Mouse (Mus musculus): ENCODE measurements around the gene Spred1. TPM values are rescaled to one million over a fixed set of nuclear protein-coding genes. Genes with fewer than 3 reads are reported as not detected.
A peak's percentile ranks its signal among the peaks of the same experiment; 100 is the strongest.

Gene Spred1
- 22.7 and 23.4 TPM in 2 replicates for polyA plus RNA-seq (2014; fragmentation: Nextera tagmentation; extraction: Ambion mirVana)

DNA sequence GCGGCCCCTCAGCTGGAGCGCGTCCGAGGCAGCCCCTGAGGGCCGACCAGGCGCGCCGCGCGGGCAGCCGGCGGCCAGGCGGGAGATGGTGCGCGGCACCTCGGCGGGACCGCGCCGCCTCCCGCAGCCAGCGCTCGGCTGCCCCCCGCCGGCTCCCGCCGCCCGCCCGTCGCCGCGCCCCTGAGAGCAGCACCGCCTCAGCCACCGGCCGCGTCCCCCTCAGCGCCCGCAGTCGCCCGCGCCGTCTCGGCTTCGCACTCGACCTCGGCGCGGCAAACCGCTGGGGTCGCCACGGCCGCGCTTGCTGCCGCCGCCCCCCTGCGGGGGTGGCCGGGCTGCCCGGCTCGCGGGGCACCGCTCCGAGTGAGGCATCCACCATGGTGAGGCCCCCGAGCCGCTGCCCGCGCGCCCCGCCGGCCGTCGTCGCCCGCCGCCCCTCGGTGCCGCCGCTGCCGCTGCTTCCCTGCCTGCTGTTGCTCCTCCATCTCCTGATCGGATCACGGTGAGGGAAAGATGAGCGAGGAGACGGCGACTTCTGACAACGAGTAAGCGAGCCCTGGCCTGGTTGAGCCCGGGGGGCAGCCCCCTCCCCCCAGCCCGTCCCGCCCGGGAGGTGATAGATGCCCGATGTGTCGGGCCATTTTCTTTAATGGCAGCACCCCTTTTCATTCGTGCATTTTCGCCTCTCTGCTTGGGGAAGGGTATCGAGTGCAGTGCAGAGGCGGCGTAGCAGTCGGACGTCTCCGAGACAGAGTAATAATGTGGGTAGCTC, at the start of gene Spred1:
Gene Spred1 (plus strand): TSS at position 163 of the 772 bp plus-strand sequence.
- peak within 1 kb of the TSS; percentile 85 for H3K4me2 ChIP-seq (replicated peaks)
- H3K27ac ChIP-seq: peak within 1 kb of the TSS; percentile 97
- no peaks in the 10 kb centered on the region for H3K9me3 ChIP-seq (ENCODE audit: control insufficient read depth, low read length)
- no peaks in the 10 kb centered on the region for H3K27me3 ChIP-seq (ENCODE audit: control insufficient read depth, insufficient read depth, low read length)
- no peaks in the 10 kb centered on the region for H3K36me3 ChIP-seq (replicated peaks; ENCODE audit: control insufficient read depth, insufficient read depth)
- DNase-seq (ENCODE audit: low spot score) (peak; percentile 48), ATAC-seq (ENCODE audit: low FRiP score) (peak; percentile 1; the same call in 1 of the 2 replicates)
- peaks cover 22% of the 10 kb centered on the region for H3K4me1 ChIP-seq (replicated peaks; ENCODE audit: control insufficient read depth, insufficient read depth, low read length)
- WGBS: under 1% methylated on average over 79 of the region's 99 CpGs
- peak within 1 kb of the TSS; percentile 72 for H3K4me3 ChIP-seq (replicated peaks; ENCODE audit: low read length)
- H3K9ac ChIP-seq: peak within 1 kb of the TSS; percentile 84

- no peak overlapping the region for H3K4me3 ChIP-seq (replicated peaks; ENCODE audit: low read length)
- no peak for ATAC-seq (ENCODE audit: low FRiP score)
- H3K27me3 ChIP-seq (ENCODE audit: control insufficient read depth, insufficient read depth, low read length): no peaks in the 10 kb centered on the region
- WGBS: 91% methylated on average over 3 of the region's 3 CpGs
- DNase-seq (ENCODE audit: low spot score): no peak
- no peaks in the 10 kb centered on the region for H3K4me1 ChIP-seq (replicated peaks; ENCODE audit: control insufficient read depth, insufficient read depth, low read length)
- no peak overlapping the region for H3K27ac ChIP-seq
- no peak overlapping the region for H3K9ac ChIP-seq
- no peaks in the 10 kb centered on the region for H3K36me3 ChIP-seq (replicated peaks; ENCODE audit: control insufficient read depth, insufficient read depth)
- H3K4me2 ChIP-seq (replicated peaks): no peak overlapping the region
- no peaks in the 10 kb centered on the region for H3K9me3 ChIP-seq (ENCODE audit: control insufficient read depth, low read length)
These were observed 49.6 kb upstream of the Spred1 start for GRCm38 (mm10) chr2:117071596-117071995.

DNA sequence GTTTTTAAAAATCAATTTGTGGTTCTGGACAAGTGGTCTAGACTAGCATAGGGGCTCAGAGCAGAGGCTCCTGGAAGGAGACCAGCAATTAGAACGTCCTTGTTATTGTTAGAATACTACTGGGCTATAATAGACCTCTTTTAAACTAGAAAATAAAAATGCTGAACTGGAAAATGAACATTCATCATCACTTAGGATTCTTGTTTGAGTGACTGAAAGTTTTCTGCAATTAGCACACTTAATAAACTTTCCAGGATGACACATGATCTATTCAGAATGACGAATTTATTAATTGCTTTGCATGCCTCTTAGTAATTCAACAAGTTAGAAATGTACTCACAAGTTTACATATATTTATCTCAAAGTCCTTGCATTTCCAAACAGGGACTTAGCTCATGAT, 42.5 kb upstream of the Spred1 start:
- Histone ChIP-seq H3K27ac (no peak overlapping the region), H3K27me3 (ENCODE audit: control insufficient read depth, insufficient read depth, low read length) (no peaks in the 10 kb centered on the region), H3K4me2 (replicated peaks) (no peak overlapping the region), H3K9ac (no peak overlapping the region), H3K4me1 (replicated peaks; ENCODE audit: control insufficient read depth, insufficient read depth, low read length) (no peaks in the 10 kb centered on the region), H3K4me3 (replicated peaks; ENCODE audit: low read length) (no peak overlapping the region), H3K9me3 (ENCODE audit: control insufficient read depth, low read length) (no peaks in the 10 kb centered on the region), H3K36me3 (replicated peaks; ENCODE audit: control insufficient read depth, insufficient read depth) (no peaks in the 10 kb centered on the region)
- WGBS: 87% methylated on average over 2 of the region's 2 CpGs
- DNase-seq (ENCODE audit: low spot score) (no peak), ATAC-seq (ENCODE audit: low FRiP score) (no peak)

DNA sequence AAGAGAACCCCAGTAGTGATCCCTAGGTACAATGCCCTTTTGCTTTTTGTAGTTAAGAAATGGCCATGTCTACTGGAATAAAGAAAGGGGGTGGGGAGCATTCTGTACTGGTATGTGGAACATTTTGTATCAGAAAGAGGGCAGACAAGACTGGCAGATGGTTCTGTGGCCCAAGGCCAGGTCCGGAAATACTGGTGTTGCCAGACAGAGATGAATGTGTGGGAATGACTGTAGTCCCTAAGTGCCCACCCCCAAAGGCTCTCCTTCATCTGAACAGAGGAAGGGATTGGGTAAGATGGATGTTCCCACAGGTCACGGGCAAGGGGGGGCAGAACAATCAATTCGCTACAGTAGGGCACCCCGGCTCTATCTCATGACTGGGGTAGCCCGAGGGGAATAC, 41.6 kb upstream of the Spred1 start:
- H3K27me3 ChIP-seq (ENCODE audit: control insufficient read depth, insufficient read depth, low read length): no peaks in the 10 kb centered on the region
- H3K4me3 ChIP-seq (replicated peaks; ENCODE audit: low read length): no peak overlapping the region
- no peak overlapping the region for H3K27ac ChIP-seq
- no peak overlapping the region for H3K4me2 ChIP-seq (replicated peaks)
- no peaks in the 10 kb centered on the region for H3K4me1 ChIP-seq (replicated peaks; ENCODE audit: control insufficient read depth, insufficient read depth, low read length)
- DNase-seq (ENCODE audit: low spot score) (no peak), ATAC-seq (ENCODE audit: low FRiP score) (no peak)
- no peaks in the 10 kb centered on the region for H3K9me3 ChIP-seq (ENCODE audit: control insufficient read depth, low read length)
- no peak overlapping the region for H3K9ac ChIP-seq
- no peaks in the 10 kb centered on the region for H3K36me3 ChIP-seq (replicated peaks; ENCODE audit: control insufficient read depth, insufficient read depth)
- 59% methylated on average over 5 of the region's 5 CpGs for WGBS

DNA sequence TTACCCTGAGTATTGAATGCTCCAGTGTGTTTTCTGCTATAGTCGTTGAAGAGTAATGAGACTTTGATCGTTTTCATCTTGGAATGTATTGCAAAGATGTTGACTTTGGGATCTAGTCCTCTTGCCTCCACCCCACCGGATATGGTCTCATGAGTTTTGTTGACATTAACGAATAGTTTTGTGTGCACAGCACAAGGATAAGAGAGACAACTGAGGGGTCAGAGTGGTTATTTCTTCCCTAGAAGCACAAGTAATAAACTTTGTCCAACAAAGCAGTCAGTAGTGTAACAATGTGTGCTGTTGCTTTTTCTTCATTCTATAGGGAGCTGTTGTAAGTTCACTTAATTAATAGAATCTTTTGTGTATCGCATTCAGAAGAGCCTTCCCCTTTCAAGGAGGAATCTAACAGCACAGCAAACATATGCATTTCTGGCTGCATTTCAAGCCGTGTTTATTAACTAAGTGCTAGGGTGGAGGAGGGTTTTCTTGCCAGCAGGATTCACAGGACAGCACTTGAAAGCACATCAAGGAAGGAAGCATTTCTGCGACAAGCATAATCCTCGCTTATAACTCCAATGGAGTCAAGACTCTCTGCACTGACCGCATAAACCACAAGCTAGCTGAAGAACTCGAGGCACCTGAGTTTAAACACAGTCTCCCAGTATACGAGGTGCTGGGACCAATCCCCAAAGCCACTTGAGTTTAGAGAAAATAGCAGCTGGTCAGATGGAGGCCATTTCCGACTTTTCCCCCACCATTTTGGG, 35.0 kb upstream of the Spred1 start:
- no peaks in the 10 kb centered on the region for H3K4me1 ChIP-seq (replicated peaks; ENCODE audit: control insufficient read depth, insufficient read depth, low read length)
- no peaks in the 10 kb centered on the region for H3K36me3 ChIP-seq (replicated peaks; ENCODE audit: control insufficient read depth, insufficient read depth)
- no peak overlapping the region for H3K27ac ChIP-seq
- no peak overlapping the region for H3K4me2 ChIP-seq (replicated peaks)
- 73% methylated on average over 12 of the region's 12 CpGs for WGBS
- no peaks in the 10 kb centered on the region for H3K27me3 ChIP-seq (ENCODE audit: control insufficient read depth, insufficient read depth, low read length)
- ATAC-seq (ENCODE audit: low FRiP score): no peak
- H3K9me3 ChIP-seq (ENCODE audit: control insufficient read depth, low read length): no peaks in the 10 kb centered on the region
- H3K4me3 ChIP-seq (replicated peaks; ENCODE audit: low read length): no peak overlapping the region
- H3K9ac ChIP-seq: no peak overlapping the region
- peak; percentile 29 for DNase-seq (ENCODE audit: low spot score)

- no peaks in the 10 kb centered on the region for H3K9me3 ChIP-seq (ENCODE audit: control insufficient read depth, low read length)
- no peak overlapping the region for H3K27ac ChIP-seq
- ATAC-seq (ENCODE audit: low FRiP score) (no peak), DNase-seq (ENCODE audit: low spot score) (no peak)
- H3K4me2 ChIP-seq (replicated peaks): no peak overlapping the region
- 68% methylated on average over 1 of the region's 1 CpGs for WGBS
- H3K9ac ChIP-seq: no peak overlapping the region
- H3K36me3 ChIP-seq (replicated peaks; ENCODE audit: control insufficient read depth, insufficient read depth): no peaks in the 10 kb centered on the region
- no peak overlapping the region for H3K4me3 ChIP-seq (replicated peaks; ENCODE audit: low read length)
- H3K27me3 ChIP-seq (ENCODE audit: control insufficient read depth, insufficient read depth, low read length): no peaks in the 10 kb centered on the region
- H3K4me1 ChIP-seq (replicated peaks; ENCODE audit: control insufficient read depth, insufficient read depth, low read length): no peaks in the 10 kb centered on the region
These were observed 34.3 kb upstream of the Spred1 start for GRCm38 (mm10) chr2:117086766-117087457.

DNA sequence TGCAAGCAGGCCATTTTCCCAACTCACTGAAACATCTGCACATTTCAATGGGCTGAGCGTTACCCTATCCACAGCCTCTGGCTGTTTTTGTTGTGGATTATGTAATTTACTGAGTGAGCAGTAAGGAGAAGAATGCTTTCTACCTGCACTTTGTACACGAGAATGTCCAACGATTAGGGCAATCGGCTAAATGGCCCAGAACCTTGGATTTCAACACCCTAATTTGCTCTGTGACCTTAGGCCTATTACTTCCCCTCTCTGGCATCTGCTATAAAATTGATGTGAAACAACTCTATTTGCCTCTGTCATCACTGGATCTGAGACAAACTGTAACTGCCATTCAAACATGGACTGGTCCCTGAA, 33.7 kb upstream of the Spred1 start:
- Histone ChIP-seq H3K4me2 (replicated peaks) (no peak overlapping the region), H3K9me3 (ENCODE audit: control insufficient read depth, low read length) (no peaks in the 10 kb centered on the region), H3K27ac (no peak overlapping the region), H3K4me3 (replicated peaks; ENCODE audit: low read length) (no peak overlapping the region), H3K27me3 (ENCODE audit: control insufficient read depth, insufficient read depth, low read length) (no peaks in the 10 kb centered on the region), H3K4me1 (replicated peaks; ENCODE audit: control insufficient read depth, insufficient read depth, low read length) (no peaks in the 10 kb centered on the region), H3K36me3 (replicated peaks; ENCODE audit: control insufficient read depth, insufficient read depth) (no peaks in the 10 kb centered on the region), H3K9ac (no peak overlapping the region)
- no peak for ATAC-seq (ENCODE audit: low FRiP score)
- DNase-seq (ENCODE audit: low spot score): no peak
- WGBS: 89% methylated on average over 4 of the region's 4 CpGs

- H3K27ac ChIP-seq: no peak overlapping the region
These were observed 31.7 kb upstream of the Spred1 start for GRCm38 (mm10) chr2:117089482-117089881.

GRCm38 (mm10) chr2:117090061-117090460, 31.1 kb upstream of the Spred1 start:
- H3K9ac ChIP-seq: no peak overlapping the region
- no peak overlapping the region for H3K4me3 ChIP-seq (replicated peaks; ENCODE audit: low read length)
- H3K27ac ChIP-seq: no peak overlapping the region
- no peaks in the 10 kb centered on the region for H3K4me1 ChIP-seq (replicated peaks; ENCODE audit: control insufficient read depth, insufficient read depth, low read length)
- H3K36me3 ChIP-seq (replicated peaks; ENCODE audit: control insufficient read depth, insufficient read depth): no peaks in the 10 kb centered on the region
- no peak overlapping the region for H3K4me2 ChIP-seq (replicated peaks)
- WGBS: 90% methylated on average over 3 of the region's 3 CpGs
- no peak for ATAC-seq (ENCODE audit: low FRiP score)
- H3K27me3 ChIP-seq (ENCODE audit: control insufficient read depth, insufficient read depth, low read length): no peaks in the 10 kb centered on the region
- DNase-seq (ENCODE audit: low spot score): no peak
- H3K9me3 ChIP-seq (ENCODE audit: control insufficient read depth, low read length): no peaks in the 10 kb centered on the region

More at GRCm38 (mm10) chr2:117089482-117089881, 31.7 kb upstream of the Spred1 start:
- no peak overlapping the region for H3K4me3 ChIP-seq (replicated peaks; ENCODE audit: low read length)
- no peak overlapping the region for H3K4me2 ChIP-seq (replicated peaks)
- WGBS: 91% methylated on average over 1 of the region's 1 CpGs
- DNase-seq (ENCODE audit: low spot score): no peak
- no peaks in the 10 kb centered on the region for H3K27me3 ChIP-seq (ENCODE audit: control insufficient read depth, insufficient read depth, low read length)
- H3K4me1 ChIP-seq (replicated peaks; ENCODE audit: control insufficient read depth, insufficient read depth, low read length): no peaks in the 10 kb centered on the region
- no peak overlapping the region for H3K9ac ChIP-seq
- H3K9me3 ChIP-seq (ENCODE audit: control insufficient read depth, low read length): no peaks in the 10 kb centered on the region
- no peaks in the 10 kb centered on the region for H3K36me3 ChIP-seq (replicated peaks; ENCODE audit: control insufficient read depth, insufficient read depth)
- no peak for ATAC-seq (ENCODE audit: low FRiP score)

Measured in hindbrain, embryonic 14.5 days (tissue).